Mouse (Mus musculus) embryonic facial prominence, embryonic 13.5 days (tissue): Measurements from ENCODE around the gene Acox1. TPM values are rescaled to one million over a fixed set of nuclear protein-coding genes. Genes with fewer than 3 reads are reported as not detected.

Experiments
- ATAC-seq: fragments of 200-750 bp; cut with Nextera tagmentation; 2 replicates; pipeline ENCODE4 v1.8.0; 2017; ENCODE audit warnings: low read depth; ENCODE audit not compliant: insufficient number of reproducible peaks, insufficient read depth, low FRiP score, low TSS enrichment
- H3K27ac ChIP-seq: fragments of 300-500 bp; sonication (generic); 2 replicates; pipeline ENCODE4 v1.5.1; 2015; ENCODE audit warnings: moderate library complexity, mild to moderate bottlenecking, inconsistent platforms
- H3K27me3 ChIP-seq: fragments of 300-500 bp; sonication (generic); 2 replicates; pipeline ENCODE4 v1.6.1; 2015; ENCODE audit warnings: mild to moderate bottlenecking, inconsistent platforms
- H3K36me3 ChIP-seq: fragments of 300-500 bp; sonication (generic); 2 replicates; pipeline ENCODE4 v1.6.1; 2015; ENCODE audit warnings: mild to moderate bottlenecking, inconsistent platforms
- H3K4me1 ChIP-seq: fragments of 300-500 bp; sonication (generic); 2 replicates; pipeline ENCODE4 v1.6.1; 2015; ENCODE audit warnings: inconsistent platforms
- H3K4me2 ChIP-seq: fragments of 300-500 bp; sonication (generic); 2 replicates; pipeline ENCODE4 v1.6.1; 2015; ENCODE audit warnings: moderate library complexity, mild to moderate bottlenecking, inconsistent platforms
- H3K4me3 ChIP-seq: fragments of 300-500 bp; sonication (generic); 2 replicates; pipeline ENCODE4 v1.5.1; 2015; ENCODE audit warnings: mild to moderate bottlenecking, inconsistent platforms
- H3K9ac ChIP-seq: fragments of 300-500 bp; sonication (generic); 2 replicates; pipeline ENCODE4 v1.6.1; 2015; ENCODE audit warnings: mild to moderate bottlenecking, inconsistent platforms
- H3K9me3 ChIP-seq: fragments of 300-500 bp; sonication (generic); 2 replicates; pipeline ENCODE4 v1.6.1; 2016; ENCODE audit warnings: inconsistent platforms
- WGBS: fragments of 180-500 bp; shearing (Covaris S2); methylation state at CpG from one replicate; pipeline ENCODE4 v1.1.7; 2015; ENCODE audit warnings: mixed read lengths; 5-methylcytosine and 5-hydroxymethylcytosine counted together
- polyA plus RNA-seq: library from polyadenylated mRNA; unstranded; fragments of >200 nt; fragmentation: Nextera tagmentation; extraction: Ambion mirVana; gene quantifications from 2 replicates; pipeline ENCODE4 v1.2.1, GENCODE M21; 2015

The Acox1 gene
- polyA plus RNA-seq, 1 experiment from 2014 or later: 21.4 TPM

- Histone ChIP-seq H3K9me3 (no peaks in the 10 kb centered on the region), H3K27me3 (peaks cover 47% of the 10 kb centered on the region), H3K27ac (no peak overlapping the region), H3K4me3 (peak overlapping the region; percentile 44), H3K4me1 (peaks cover 25% of the 10 kb centered on the region), H3K36me3 (peaks cover 28% of the 10 kb centered on the region), H3K4me2 (peak overlapping the region; percentile 73), H3K9ac (peak overlapping the region; percentile 67)
- ATAC-seq: no peak
- WGBS: 16% methylated on average over 23 of the region's 23 CpGs
Observed at GRCm38 (mm10) chr11:116222740-116223059, 23.9 kb upstream of the Acox1 start.

GRCm38 (mm10) chr11:116221931-116222739, 23.3 kb upstream of the Acox1 start:
- Histone ChIP-seq H3K4me1 (peaks cover 25% of the 10 kb centered on the region), H3K27ac (no peak overlapping the region), H3K9ac (peak overlapping the region; percentile 67), H3K27me3 (peaks cover 47% of the 10 kb centered on the region), H3K9me3 (no peaks in the 10 kb centered on the region), H3K4me2 (peak overlapping the region; percentile 73), H3K36me3 (peaks cover 23% of the 10 kb centered on the region), H3K4me3 (peak overlapping the region; percentile 44)
- WGBS: 11% methylated on average over 53 of the region's 53 CpGs
- no peak for ATAC-seq

- Histone ChIP-seq H3K9me3 (no peaks in the 10 kb centered on the region), H3K4me3 (no peak overlapping the region), H3K4me2 (no peak overlapping the region), H3K27me3 (peaks cover 44% of the 10 kb centered on the region), H3K27ac (peak overlapping the region; percentile 11; the same call in 1 of the 2 replicates), H3K36me3 (peaks cover 23% of the 10 kb centered on the region), H3K4me1 (peaks cover 25% of the 10 kb centered on the region), H3K9ac (no peak overlapping the region)
- WGBS: 22% methylated on average over 4 of the region's 4 CpGs
- ATAC-seq: no peak
Observed at GRCm38 (mm10) chr11:116219885-116220284, 21.0 kb upstream of the Acox1 start.

- no peaks in the 10 kb centered on the region for H3K9me3 ChIP-seq
- peak overlapping the region; percentile 49; the same call in 1 of the 2 replicates for H3K9ac ChIP-seq
- WGBS: 65% methylated on average over 7 of the region's 7 CpGs
- peaks cover 25% of the 10 kb centered on the region for H3K4me1 ChIP-seq
- H3K27ac ChIP-seq: peak overlapping the region; percentile 60
- no peak overlapping the region for H3K4me3 ChIP-seq
- no peak overlapping the region for H3K4me2 ChIP-seq
- peaks cover 18% of the 10 kb centered on the region for H3K36me3 ChIP-seq
- peaks cover 34% of the 10 kb centered on the region for H3K27me3 ChIP-seq
- 0 out of 2 replicates have a peak, but pooled peaks have one; percentile 21 for ATAC-seq
Observed at GRCm38 (mm10) chr11:116218737-116219400, 20.0 kb upstream of the Acox1 start.

GRCm38 (mm10) chr11:116218263-116218662, 19.4 kb upstream of the Acox1 start:
- WGBS: 86% methylated on average over 2 of the region's 2 CpGs
- Histone ChIP-seq H3K9me3 (no peaks in the 10 kb centered on the region), H3K4me3 (no peak overlapping the region), H3K27me3 (peaks cover 28% of the 10 kb centered on the region), H3K4me1 (peaks cover 25% of the 10 kb centered on the region), H3K9ac (peak overlapping the region; percentile 49; the same call in 1 of the 2 replicates), H3K4me2 (no peak overlapping the region), H3K36me3 (peaks cover 17% of the 10 kb centered on the region), H3K27ac (peak overlapping the region; percentile 60; the same call in 1 of the 2 replicates)
- ATAC-seq: no peak

GRCm38 (mm10) chr11:116216549-116216948, 17.7 kb upstream of the Acox1 start:
- WGBS: 81% methylated on average over 11 of the region's 11 CpGs
- H3K9ac ChIP-seq: no peak overlapping the region

GRCm38 (mm10) chr11:116215991-116216390, 17.1 kb upstream of the Acox1 start:
- no peak overlapping the region for H3K9ac ChIP-seq
- H3K4me2 ChIP-seq: no peak overlapping the region
- no peak overlapping the region for H3K4me3 ChIP-seq
- no peak overlapping the region for H3K27ac ChIP-seq
- peaks cover 15% of the 10 kb centered on the region for H3K4me1 ChIP-seq
- H3K36me3 ChIP-seq: peaks cover 15% of the 10 kb centered on the region; the same call in 1 of the 2 replicates
- H3K9me3 ChIP-seq: no peaks in the 10 kb centered on the region
- ATAC-seq: no peak
- whole genome bisulfite sequencing: 87% methylated on average over 6 of the region's 6 CpGs
- peaks cover 5% of the 10 kb centered on the region for H3K27me3 ChIP-seq

More at GRCm38 (mm10) chr11:116216549-116216948, 17.7 kb upstream of the Acox1 start:
- H3K4me1 ChIP-seq: peaks cover 15% of the 10 kb centered on the region
- no peak for ATAC-seq
- no peak overlapping the region for H3K4me2 ChIP-seq
- no peak overlapping the region for H3K4me3 ChIP-seq
- peaks cover 10% of the 10 kb centered on the region for H3K27me3 ChIP-seq
- H3K27ac ChIP-seq: no peak overlapping the region
- peaks cover 21% of the 10 kb centered on the region for H3K36me3 ChIP-seq
- H3K9me3 ChIP-seq: no peaks in the 10 kb centered on the region

GRCm38 (mm10) chr11:116215181-116215580, 16.3 kb upstream of the Acox1 start:
- no peak for ATAC-seq
- H3K9me3 ChIP-seq: no peaks in the 10 kb centered on the region
- 73% methylated on average over 7 of the region's 7 CpGs for WGBS
- H3K4me2 ChIP-seq: no peak overlapping the region
- H3K27ac ChIP-seq: no peak overlapping the region
- peaks cover 15% of the 10 kb centered on the region for H3K4me1 ChIP-seq
- H3K9ac ChIP-seq: no peak overlapping the region
- no peak overlapping the region for H3K4me3 ChIP-seq
- peaks cover 13% of the 10 kb centered on the region; the same call in 1 of the 2 replicates for H3K36me3 ChIP-seq
- H3K27me3 ChIP-seq: no peaks in the 10 kb centered on the region

- Histone ChIP-seq H3K36me3 (peaks cover 13% of the 10 kb centered on the region; the same call in 1 of the 2 replicates), H3K9ac (no peak overlapping the region), H3K4me3 (no peak overlapping the region), H3K27me3 (no peaks in the 10 kb centered on the region), H3K4me2 (no peak overlapping the region), H3K27ac (no peak overlapping the region), H3K9me3 (no peaks in the 10 kb centered on the region), H3K4me1 (peaks cover 7% of the 10 kb centered on the region)
- 93% methylated on average over 13 of the region's 13 CpGs for WGBS
- no peak for ATAC-seq
Observed at GRCm38 (mm10) chr11:116213877-116214510, 15.1 kb upstream of the Acox1 start.

- no peaks in the 10 kb centered on the region for H3K9me3 ChIP-seq
- H3K27ac ChIP-seq: no peak overlapping the region
- H3K36me3 ChIP-seq: peaks cover 13% of the 10 kb centered on the region; the same call in 1 of the 2 replicates
- H3K4me3 ChIP-seq: no peak overlapping the region
- no peaks in the 10 kb centered on the region for H3K4me1 ChIP-seq
- 94% methylated on average over 6 of the region's 6 CpGs for WGBS
- H3K9ac ChIP-seq: no peak overlapping the region
- H3K4me2 ChIP-seq: no peak overlapping the region
- ATAC-seq: no peak
- H3K27me3 ChIP-seq: no peaks in the 10 kb centered on the region
Observed at GRCm38 (mm10) chr11:116212847-116213246, 14.0 kb upstream of the Acox1 start.

- H3K9me3 ChIP-seq: no peaks in the 10 kb centered on the region
- H3K4me1 ChIP-seq: no peaks in the 10 kb centered on the region
- H3K4me2 ChIP-seq: no peak overlapping the region
- ATAC-seq: no peak
- H3K4me3 ChIP-seq: no peak overlapping the region
- WGBS: 68% methylated on average over 5 of the region's 5 CpGs
- no peak overlapping the region for H3K9ac ChIP-seq
- peaks cover 32% of the 10 kb centered on the region for H3K36me3 ChIP-seq
- H3K27me3 ChIP-seq: no peaks in the 10 kb centered on the region
- no peak overlapping the region for H3K27ac ChIP-seq
Observed at GRCm38 (mm10) chr11:116210696-116211095, 11.9 kb upstream of the Acox1 start.
